Mouse (Mus musculus) lung, postnatal 36 days (tissue): ENCODE measurements around the gene Ndufs6.

Experiments used
- DNase-seq: peaks from one replicate; pipeline ENCODE4 v3.0.0; 2022; ENCODE audit warnings: mixed read lengths

Gene Ndufs6

GRCm38 (mm10) chr13:73327827-73328698 lies at the start of gene Ndufs6, which contains the start of gene Mrpl36:
Gene Ndufs6, minus strand, starts transcription at chr13:73328542.
Gene Mrpl36, plus strand, starts transcription at chr13:73328513.
- peak; percentile 94 for DNase-seq

DNA sequence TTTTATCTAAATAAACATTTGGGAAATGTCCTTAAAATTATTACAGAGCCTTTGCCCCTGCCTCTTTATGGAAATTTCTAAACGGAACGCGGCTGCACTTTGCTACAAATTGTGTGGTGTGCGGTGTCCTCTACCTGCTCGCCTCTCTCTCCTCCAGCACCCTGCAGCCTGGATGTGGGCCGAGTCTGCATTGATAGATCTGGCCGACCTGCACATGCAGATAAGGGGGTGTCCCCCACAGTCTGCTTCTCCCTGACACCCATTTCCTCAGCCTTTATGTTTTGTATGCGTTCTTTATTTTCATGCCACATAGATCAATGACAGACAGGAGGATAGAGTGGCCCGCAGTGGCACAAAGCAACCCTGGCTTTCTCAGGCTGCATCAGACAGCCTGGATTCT lies 49.3 kb upstream of the Ndufs6 start:
- no peak for DNase-seq

- DNase-seq = no peak
Observed at GRCm38 (mm10) chr13:73374612-73375011, 46.3 kb upstream of the Ndufs6 start.

GRCm38 (mm10) chr13:73373367-73373766 lies 45.0 kb upstream of the Ndufs6 start:
- no peak for DNase-seq

- DNase-seq = no peak
Observed at GRCm38 (mm10) chr13:73357106-73357505, 28.8 kb upstream of the Ndufs6 start.

- no peak for DNase-seq
Observed at GRCm38 (mm10) chr13:73352491-73352890, 24.1 kb upstream of the Ndufs6 start.

- DNase-seq = no peak
Observed at GRCm38 (mm10) chr13:73351910-73352309, 23.6 kb upstream of the Ndufs6 start.

DNA sequence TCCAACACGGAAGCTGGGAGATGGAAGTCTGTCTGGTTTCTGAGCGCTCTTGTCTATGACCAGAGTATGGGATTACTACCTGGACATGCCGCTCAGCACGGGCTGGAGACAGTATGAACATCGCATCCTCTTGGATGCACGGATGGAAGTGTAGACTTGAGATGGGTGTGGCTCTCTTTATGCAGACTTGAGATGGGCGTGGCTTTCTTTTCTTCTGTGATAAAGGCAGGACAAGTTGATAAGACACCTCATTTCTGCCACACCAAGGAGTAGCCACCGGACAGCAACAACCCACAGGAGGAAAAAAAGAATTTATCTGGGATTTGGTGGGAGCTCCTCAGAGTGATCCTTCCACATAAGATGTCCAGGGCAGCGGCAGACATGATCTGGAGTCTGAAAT lies 22.4 kb upstream of the Ndufs6 start:
- DNase-seq = no peak

DNA sequence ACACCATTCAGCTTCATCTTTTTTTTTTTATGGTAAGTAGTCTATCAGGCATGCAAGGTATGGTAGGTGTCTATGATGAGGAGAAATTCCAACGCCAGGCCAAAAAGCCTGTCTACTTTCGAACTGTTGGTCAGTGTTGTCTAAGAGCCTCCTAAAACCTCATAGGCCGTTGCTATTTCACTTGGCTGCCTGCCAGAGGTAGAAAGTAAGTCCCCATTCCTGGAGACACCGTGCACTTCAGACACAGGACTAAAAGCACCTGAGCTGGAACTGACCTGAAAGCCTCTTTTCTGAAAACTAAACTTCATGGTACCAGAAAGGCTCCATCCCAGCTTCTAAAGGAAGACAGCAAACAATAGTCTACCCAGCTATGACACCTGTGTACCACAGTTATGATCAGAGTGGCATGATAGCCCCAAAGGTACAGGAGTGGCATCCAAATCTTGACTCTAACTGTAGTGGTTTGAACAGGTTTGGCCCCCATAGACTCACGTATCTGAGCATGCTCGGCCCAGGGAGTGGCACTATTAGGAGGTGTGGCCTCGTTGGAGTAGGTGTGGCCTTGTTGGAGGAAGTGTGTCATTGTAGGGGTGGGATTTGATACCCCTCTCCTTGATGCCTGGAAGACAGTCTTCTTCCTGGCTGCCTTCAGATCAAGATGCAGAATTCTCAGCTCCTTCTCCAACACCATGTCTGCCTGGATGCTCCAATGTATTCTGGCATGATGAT lies 19.7 kb upstream of the Ndufs6 start:
- DNase-seq = no peak

GRCm38 (mm10) chr13:73347171-73347570 lies 18.8 kb upstream of the Ndufs6 start:
- no peak for DNase-seq

GRCm38 (mm10) chr13:73346743-73347142 lies 18.4 kb upstream of the Ndufs6 start:
- no peak for DNase-seq

DNA sequence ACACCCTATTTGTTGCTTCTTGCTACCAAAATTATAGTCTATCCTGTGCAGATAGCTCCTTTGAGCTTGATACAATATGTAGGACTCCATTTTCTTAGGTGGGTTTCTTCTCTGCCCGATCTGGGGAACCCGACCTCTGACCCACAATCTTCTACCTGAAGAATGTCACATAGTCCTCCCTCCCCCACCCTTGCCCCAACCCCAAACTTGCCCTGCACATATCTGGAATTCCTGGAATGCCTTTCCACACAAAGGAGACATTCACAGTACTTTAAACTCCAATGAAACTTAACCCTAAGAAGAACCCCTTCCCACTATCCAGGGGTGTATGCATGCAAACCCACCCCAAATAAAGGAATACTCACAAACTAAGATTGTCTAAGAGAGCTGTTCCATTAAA lies 17.8 kb upstream of the Ndufs6 start:
- DNase-seq = no peak

- peak; percentile 31 for DNase-seq
Observed at GRCm38 (mm10) chr13:73345102-73345890, 17.0 kb upstream of the Ndufs6 start.

DNA sequence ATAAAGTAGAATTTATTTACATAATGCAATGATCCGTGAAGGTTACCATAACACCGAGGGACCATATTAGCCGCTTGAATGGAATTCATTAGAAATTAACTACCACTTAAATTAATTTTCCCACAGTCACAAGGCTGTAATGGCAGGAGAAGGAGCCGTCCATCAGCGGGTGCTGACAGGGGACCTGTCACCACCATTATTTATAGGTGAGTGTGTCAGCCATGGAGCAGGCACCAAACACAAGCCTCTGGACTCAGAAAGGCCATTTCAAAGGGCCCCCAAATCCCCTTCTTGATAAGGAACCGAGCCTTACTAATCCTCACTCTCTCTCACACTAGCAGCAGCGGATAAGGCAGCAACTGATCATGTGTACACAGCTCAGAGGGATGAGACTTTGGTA lies 8.4 kb upstream of the Ndufs6 start:
- no peak for DNase-seq

- no peak for DNase-seq
Observed at GRCm38 (mm10) chr13:73331736-73332135, 3.4 kb upstream of the Ndufs6 start.

DNA sequence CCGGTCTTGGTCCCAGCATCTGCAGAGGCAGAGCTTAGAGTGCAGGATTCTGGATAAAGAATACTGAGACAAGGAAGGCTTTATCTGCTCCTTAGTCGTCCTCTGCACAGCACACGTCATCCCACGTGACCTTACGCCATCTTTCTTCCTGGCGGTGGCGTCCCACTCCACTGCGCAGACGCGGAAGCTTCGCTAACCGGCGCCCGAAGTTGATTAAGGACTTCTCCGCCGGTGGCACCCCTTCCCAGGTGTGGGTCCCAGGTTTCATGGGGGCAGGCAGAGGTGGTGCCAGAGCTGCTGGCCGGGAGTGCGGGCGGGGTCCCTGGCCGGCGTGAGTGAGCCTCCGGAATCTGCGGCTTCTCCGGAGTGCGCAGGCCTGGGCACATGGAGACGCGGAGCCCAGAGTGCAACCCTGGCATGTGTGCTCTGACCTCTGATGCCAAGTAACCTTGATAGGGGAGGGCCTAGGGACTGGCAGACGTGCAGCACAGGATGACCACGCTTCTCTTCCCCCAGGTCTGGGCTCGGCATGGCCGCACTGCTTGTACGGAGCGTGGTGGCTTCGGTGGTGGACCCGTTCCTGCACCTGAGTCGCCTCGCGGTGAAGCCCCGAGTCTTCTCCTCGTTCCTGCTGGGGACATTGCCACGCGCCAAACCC lies 2.6 kb upstream of the Ndufs6 start:
- peak; percentile 94 for DNase-seq

GRCm38 (mm10) chr13:73323406-73323805 lies 4.9 kb downstream of the Ndufs6 start:
- DNase-seq = no peak

- DNase-seq = no peak
Observed at GRCm38 (mm10) chr13:73322626-73323025, 5.7 kb downstream of the Ndufs6 start.

DNA sequence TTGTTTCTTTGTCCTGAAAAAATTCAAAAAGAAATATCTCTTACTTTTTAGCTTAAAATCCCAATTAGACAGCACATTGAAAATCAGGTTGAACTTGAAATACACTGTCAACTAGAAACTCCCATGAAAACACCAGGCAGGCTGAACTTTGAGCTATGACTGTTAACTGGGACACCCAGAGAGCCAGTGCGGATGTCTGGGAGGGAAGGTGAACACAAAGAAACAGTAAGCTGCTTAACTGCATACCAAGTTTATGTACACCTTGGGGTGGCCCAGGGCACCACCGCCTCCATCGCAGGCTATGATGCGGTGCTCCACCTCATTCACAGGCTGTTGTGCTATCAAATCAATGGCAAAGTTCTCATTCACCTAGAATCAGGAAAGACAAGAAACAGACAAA lies 8.3 kb downstream of the Ndufs6 start:
- no peak for DNase-seq

GRCm38 (mm10) chr13:73310183-73310929 lies 18.0 kb downstream of the Ndufs6 start:
- peak; percentile 53 for DNase-seq

DNA sequence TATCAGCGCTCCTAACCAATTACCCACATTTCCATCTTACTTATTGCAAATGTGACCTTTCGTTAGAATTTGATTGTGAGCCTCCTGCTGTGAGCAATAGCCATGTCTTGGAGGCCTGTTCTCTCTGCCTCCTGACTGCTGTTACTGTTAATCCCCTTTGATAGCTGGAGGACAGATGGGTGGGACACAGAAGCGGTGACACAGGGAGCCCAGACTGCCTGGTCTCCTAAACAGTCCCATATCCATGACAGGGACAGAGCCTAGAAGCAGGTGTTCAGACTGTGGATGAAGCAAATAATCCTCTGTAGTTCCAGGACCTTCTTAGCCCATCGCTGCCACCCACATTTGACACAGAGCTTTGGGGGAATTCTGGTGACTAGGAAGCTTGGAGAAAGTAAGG lies 21.9 kb downstream of the Ndufs6 start:
- no peak for DNase-seq

DNA sequence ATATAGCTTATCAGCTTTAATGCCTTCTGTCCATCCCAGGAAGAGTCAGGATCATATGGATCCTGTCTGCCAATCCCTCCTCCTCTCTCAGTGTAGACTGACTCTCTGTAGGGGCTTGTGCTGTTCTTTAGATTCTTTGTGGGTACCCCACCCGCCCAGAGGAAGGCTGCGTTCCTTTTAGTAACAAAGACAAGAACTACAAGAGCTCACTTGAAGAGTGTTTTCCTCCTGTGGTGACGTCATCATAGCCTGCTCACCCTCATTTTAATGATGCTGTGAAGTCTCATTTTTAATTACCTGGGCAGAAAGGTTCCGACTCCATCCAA lies 22.3 kb downstream of the Ndufs6 start:
- no peak for DNase-seq
